Mouse (Mus musculus): ENCODE measurements around the gene Kdm2b. TPM values are rescaled to one million over a fixed set of nuclear protein-coding genes. Genes with fewer than 3 reads are reported as not detected.

The Kdm2b gene
- total and polyA plus RNA-seq, 2 experiments from 2014 or later: 60.9 to 75.7 TPM

DNA sequence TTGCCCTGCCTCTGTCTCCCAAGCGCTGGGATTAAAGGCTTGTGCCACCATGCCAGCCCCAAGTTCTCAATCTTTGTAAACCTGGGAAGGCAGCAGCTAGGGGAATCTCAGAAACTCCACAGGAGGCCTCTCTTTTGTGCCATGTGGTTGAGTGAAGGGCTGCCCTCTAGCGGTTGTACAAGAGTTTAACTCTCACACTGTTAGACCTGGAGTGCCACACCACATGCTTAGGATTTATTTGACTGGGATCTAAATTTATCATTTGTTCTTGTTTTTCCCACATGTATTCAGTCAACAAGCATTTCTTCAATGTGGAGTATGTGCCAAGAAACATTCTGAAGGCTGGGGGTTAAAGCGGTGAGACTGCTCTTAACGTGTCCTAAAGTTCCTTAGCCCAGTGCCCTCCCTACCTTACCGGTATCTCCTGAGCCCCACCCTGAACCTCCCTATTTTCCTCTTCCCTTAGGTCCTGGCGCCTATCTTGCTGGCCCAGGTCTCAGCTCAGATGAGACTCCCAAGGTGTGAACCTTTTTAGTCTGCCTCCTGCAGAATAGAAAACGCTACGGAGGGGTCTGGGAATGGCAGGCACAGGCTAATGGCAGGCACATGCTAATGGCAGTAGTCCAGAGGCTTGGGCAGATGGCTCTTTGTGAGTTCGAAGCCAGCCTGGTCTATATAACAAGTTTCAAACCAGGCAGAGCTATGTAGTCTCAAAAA is 24.1 kb upstream of the Kdm2b start:
- peak; percentile 82 for TF ChIP-seq CTCF (IDR thresholded peaks at IDR 0.05; ENCODE audit: low read depth)
- Histone ChIP-seq H3K4me1 (ENCODE audit: insufficient read depth, low read length) (peaks cover 12% of the 10 kb centered on the region), H3K4me3 (ENCODE audit: low read length) (no peak overlapping the region), H3K27me3 (ENCODE audit: insufficient read depth, low read length) (no peaks in the 10 kb centered on the region), H3K9me3 (ENCODE audit: low read length) (no peaks in the 10 kb centered on the region), H3K9ac (replicated peaks; ENCODE audit: low read length) (no peak overlapping the region), H3K36me3 (ENCODE audit: insufficient read depth, low read length) (no peaks in the 10 kb centered on the region), H3K27ac (no peak overlapping the region), H3K4me2 (ENCODE audit: low read depth, low read length) (no peak overlapping the region)
- 55% methylated on average over 9 of the region's 9 CpGs for WGBS
- DNase-seq (ENCODE audit: low spot score) (peak; percentile 91), ATAC-seq (no peak)

DNA sequence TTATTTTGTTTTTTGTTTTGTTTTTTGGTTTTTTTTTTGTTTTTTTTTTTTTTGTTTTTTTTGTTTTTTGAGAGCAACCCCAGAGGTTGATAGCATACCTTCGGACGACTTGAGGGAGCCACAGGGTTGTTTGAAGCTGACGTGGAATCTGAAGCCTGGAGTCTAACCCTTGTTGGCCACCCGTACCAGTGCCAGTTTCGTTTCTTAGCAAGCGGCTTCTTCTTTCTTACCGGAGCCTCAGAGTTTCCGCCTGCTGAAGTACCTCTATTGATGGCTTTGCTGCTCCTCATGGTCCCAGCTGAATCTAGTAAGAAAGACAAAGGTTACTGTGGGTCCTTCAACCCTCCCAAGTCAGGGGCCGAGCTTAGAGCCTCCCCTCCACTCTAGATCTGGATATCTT is 22.1 kb upstream of the Kdm2b start:
- 94% methylated on average over 9 of the region's 9 CpGs for WGBS
- DNase-seq (ENCODE audit: low spot score): no peak
- ATAC-seq: no peak
- no peak overlapping the region for H3K9ac ChIP-seq (replicated peaks; ENCODE audit: low read length)
- peaks cover 12% of the 10 kb centered on the region for H3K4me1 ChIP-seq (ENCODE audit: insufficient read depth, low read length)
- H3K4me3 ChIP-seq (ENCODE audit: low read length): no peak overlapping the region
- no peaks in the 10 kb centered on the region for H3K36me3 ChIP-seq (ENCODE audit: insufficient read depth, low read length)
- no peak overlapping the region for H3K27ac ChIP-seq
- no peak overlapping the region for H3K4me2 ChIP-seq (ENCODE audit: low read depth, low read length)
- no peaks in the 10 kb centered on the region for H3K9me3 ChIP-seq (ENCODE audit: low read length)
- H3K27me3 ChIP-seq (ENCODE audit: insufficient read depth, low read length): no peaks in the 10 kb centered on the region
- TF ChIP-seq CTCF (IDR thresholded peaks at IDR 0.05; ENCODE audit: low read depth): no peak

DNA sequence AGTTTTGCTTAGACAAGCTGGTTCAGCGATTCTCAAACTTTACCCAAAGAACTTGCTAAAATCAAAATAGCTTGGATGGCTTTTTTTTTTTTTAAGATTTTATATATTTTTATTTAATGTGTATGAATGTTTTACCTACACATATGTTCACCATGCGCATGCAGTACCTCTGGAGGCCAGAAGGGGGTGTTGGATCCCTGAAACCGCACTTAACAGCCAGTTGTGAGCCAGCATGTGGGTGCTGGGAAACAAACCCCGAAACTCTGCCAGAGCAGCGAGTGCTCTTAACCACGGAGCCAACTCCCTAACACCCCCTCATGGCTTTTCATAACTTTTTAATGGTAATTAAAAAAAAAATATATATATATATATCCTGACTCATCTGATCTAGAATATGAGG is 21.2 kb upstream of the Kdm2b start:
- Histone ChIP-seq H3K36me3 (ENCODE audit: insufficient read depth, low read length) (no peaks in the 10 kb centered on the region), H3K4me3 (ENCODE audit: low read length) (no peak overlapping the region), H3K27ac (no peak overlapping the region), H3K9me3 (ENCODE audit: low read length) (no peaks in the 10 kb centered on the region), H3K27me3 (ENCODE audit: insufficient read depth, low read length) (no peaks in the 10 kb centered on the region), H3K4me1 (ENCODE audit: insufficient read depth, low read length) (peaks cover 12% of the 10 kb centered on the region), H3K9ac (replicated peaks; ENCODE audit: low read length) (no peak overlapping the region), H3K4me2 (ENCODE audit: low read depth, low read length) (no peak overlapping the region)
- TF ChIP-seq CTCF (IDR thresholded peaks at IDR 0.05; ENCODE audit: low read depth): peak; percentile 52
- WGBS: 91% methylated on average over 6 of the region's 6 CpGs
- ATAC-seq: no peak
- DNase-seq (ENCODE audit: low spot score): no peak

DNA sequence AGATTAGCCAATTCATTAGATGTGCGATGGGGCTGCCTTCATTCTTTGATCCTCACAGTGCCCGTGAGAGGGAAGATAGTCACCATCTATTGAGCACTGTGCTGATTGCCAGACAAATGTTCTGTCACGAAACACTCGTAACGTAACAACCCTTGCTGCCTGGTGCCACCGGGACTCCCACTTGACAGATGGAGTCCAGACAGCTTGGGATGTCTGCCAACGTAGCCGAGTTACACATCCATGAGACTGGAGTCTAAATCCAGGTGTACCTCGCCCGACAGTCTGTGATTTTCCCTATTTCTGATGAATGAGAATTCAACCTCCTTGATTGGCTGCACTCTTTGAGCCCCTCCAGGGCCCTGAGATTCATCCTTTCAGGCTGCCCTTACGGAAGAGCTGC is 20.2 kb upstream of the Kdm2b start:
- no peak overlapping the region for H3K9ac ChIP-seq (replicated peaks; ENCODE audit: low read length)
- no peak overlapping the region for H3K4me3 ChIP-seq (ENCODE audit: low read length)
- H3K27me3 ChIP-seq (ENCODE audit: insufficient read depth, low read length): no peaks in the 10 kb centered on the region
- ATAC-seq: no peak
- H3K9me3 ChIP-seq (ENCODE audit: low read length): no peaks in the 10 kb centered on the region
- H3K4me2 ChIP-seq (ENCODE audit: low read depth, low read length): no peak overlapping the region
- WGBS: 32% methylated on average over 11 of the region's 11 CpGs
- H3K36me3 ChIP-seq (ENCODE audit: insufficient read depth, low read length): no peaks in the 10 kb centered on the region
- no peak overlapping the region for H3K27ac ChIP-seq
- no peak for TF ChIP-seq CTCF (IDR thresholded peaks at IDR 0.05; ENCODE audit: low read depth)
- DNase-seq (ENCODE audit: low spot score): peak; percentile 65
- peaks cover 12% of the 10 kb centered on the region for H3K4me1 ChIP-seq (ENCODE audit: insufficient read depth, low read length)

DNA sequence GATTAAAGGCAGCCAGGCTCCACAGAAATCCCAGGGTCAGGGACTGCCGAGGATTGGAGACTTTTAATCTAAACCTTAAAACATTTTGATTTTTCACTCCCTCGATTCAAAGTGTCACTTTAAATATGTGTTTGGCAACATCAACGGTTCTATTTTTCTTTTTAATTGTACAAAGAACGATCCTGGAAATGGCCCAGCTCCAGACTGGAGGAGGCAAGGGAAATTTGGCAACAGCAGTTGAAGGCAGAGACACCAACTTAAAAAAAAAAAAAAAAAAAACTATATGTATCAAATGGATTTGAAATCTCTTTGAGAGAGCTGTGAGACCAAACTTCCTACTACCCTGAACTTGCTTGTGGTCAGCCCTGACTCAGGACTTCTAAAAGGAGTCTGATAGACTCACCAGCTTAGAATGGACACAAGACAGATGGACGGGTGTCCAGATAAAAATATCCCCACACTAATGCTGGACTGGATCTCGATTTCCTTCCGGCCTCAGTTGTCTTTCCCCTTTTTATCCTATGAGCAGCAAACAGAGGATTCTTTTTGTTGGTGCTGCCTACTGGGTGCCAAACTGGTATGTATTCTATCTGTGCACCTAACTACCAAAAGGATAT is 19.4 kb upstream of the Kdm2b start:
- Histone ChIP-seq H3K4me3 (ENCODE audit: low read length) (no peak overlapping the region), H3K27ac (no peak overlapping the region), H3K4me1 (ENCODE audit: insufficient read depth, low read length) (peaks cover 9% of the 10 kb centered on the region; the same call in 1 of the 2 replicates), H3K36me3 (ENCODE audit: insufficient read depth, low read length) (no peaks in the 10 kb centered on the region), H3K4me2 (ENCODE audit: low read depth, low read length) (no peak overlapping the region), H3K9ac (replicated peaks; ENCODE audit: low read length) (no peak overlapping the region), H3K9me3 (ENCODE audit: low read length) (no peaks in the 10 kb centered on the region), H3K27me3 (ENCODE audit: insufficient read depth, low read length) (no peaks in the 10 kb centered on the region)
- ATAC-seq: no peak
- no peak for TF ChIP-seq CTCF (IDR thresholded peaks at IDR 0.05; ENCODE audit: low read depth)
- WGBS: 51% methylated on average over 7 of the region's 7 CpGs
- DNase-seq (ENCODE audit: low spot score): no peak

DNA sequence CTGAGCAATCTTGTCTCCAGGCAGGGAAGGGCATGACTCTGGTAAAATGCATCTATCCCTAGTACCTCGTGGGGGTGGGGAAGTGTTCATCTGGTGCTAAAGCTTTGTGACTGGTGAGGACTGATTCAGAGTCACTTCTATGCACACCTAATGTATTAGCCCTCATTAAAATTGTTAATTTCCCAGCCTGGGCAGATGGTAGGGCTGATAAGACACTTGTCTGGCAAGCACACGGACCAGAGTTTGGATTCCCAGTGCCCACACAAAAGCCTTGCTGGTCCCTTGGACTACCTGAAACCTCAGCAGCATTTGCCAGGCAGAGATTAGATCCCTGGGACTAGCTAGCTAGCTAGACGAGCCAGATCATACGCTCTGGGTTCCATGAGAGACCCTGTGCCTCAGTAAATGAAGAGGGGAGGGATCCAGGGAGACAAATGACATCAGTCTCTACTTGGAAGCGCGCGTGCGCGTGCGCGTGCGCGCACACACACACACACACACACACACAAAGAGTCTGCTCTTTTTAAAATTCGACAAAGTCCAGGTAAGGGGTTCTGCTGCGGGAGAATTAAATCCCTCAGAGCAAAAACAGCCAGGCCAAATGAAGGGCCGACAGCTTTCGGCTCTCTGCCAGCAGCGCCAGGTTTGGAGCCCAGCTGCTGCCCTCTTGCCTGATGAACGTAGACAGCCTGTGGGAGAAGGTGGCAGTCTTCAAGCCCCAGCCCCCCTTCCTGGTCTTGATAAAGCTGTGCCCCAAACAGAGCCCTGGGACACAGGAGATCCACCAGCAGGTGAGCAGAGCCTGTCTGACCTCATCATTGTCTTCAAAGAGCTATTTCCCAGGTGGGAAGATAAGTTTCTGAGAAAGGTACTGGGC is 16.3 kb upstream of the Kdm2b start:
- Histone ChIP-seq H3K4me1 (ENCODE audit: insufficient read depth, low read length) (peaks cover 9% of the 10 kb centered on the region; the same call in 1 of the 2 replicates), H3K9ac (replicated peaks; ENCODE audit: low read length) (0 out of 2 replicates have a peak overlapping the region, but pooled peaks have one; percentile 24), H3K4me3 (ENCODE audit: low read length) (no peak overlapping the region), H3K27me3 (ENCODE audit: insufficient read depth, low read length) (no peaks in the 10 kb centered on the region), H3K27ac (peak overlapping the region; percentile 64; the same call in 1 of the 2 replicates), H3K36me3 (ENCODE audit: insufficient read depth, low read length) (no peaks in the 10 kb centered on the region), H3K9me3 (ENCODE audit: low read length) (no peaks in the 10 kb centered on the region), H3K4me2 (ENCODE audit: low read depth, low read length) (peak overlapping the region; percentile 21; the same call in 1 of the 2 replicates)
- peak; percentile 61 for DNase-seq (ENCODE audit: low spot score)
- 48% methylated on average over 19 of the region's 19 CpGs for WGBS
- ATAC-seq: peak; percentile 53; the same call in 1 of the 2 replicates
- TF ChIP-seq CTCF (IDR thresholded peaks at IDR 0.05; ENCODE audit: low read depth): no peak
